Comparison of ENCODE assay signal across 20 mouse cellular contexts in genomic region chr3:88239446-88239845, GRCm38 (mm10). TPM values are rescaled to one million over a fixed set of nuclear protein-coding genes. Genes with fewer than 3 reads are reported as not detected.
DNase-seq lines count a peak whose midpoint lies in the region; ATAC-seq and TF ChIP-seq lines count a peak whose summit lies in the region.
"Had no signal": no experiment of that assay in that cellular context is flagged by ENCODE, and none has a peak within 500 bp of the region (broad histone marks: within the 10 kb centered on the region; RNA-seq: fewer than 3 reads in every experiment).

No protein-coding gene starts in this region.

- ATAC-seq in forebrain, postnatal 0 days = no peak
- ATAC-seq in midbrain, embryonic 14.5 days (ENCODE audit: low FRiP score, low TSS enrichment) = no peak

- 55% methylated on average over 4 of the region's 4 CpGs for WGBS in embryonic facial prominence, embryonic 10.5 days
- WGBS in forebrain, postnatal 0 days = 39% methylated on average over 4 of the region's 4 CpGs
- 56% methylated on average over 4 of the region's 4 CpGs for WGBS in midbrain, embryonic 14.5 days

- peaks cover 68% of the 10 kb centered on the region for H3K4me1 ChIP-seq in embryonic facial prominence, embryonic 10.5 days
- peaks cover 24% of the 10 kb centered on the region for H3K4me1 ChIP-seq in forebrain, postnatal 0 days (ENCODE audit: insufficient read depth)
- peaks cover 54% of the 10 kb centered on the region for H3K4me1 ChIP-seq in midbrain, embryonic 14.5 days (ENCODE audit: control insufficient read depth, insufficient read depth, low read length)
- H3K4me1 ChIP-seq: embryonic facial prominence, embryonic 12.5 days had no signal

- no peaks in the 10 kb centered on the region for H3K36me3 ChIP-seq in embryonic facial prominence, embryonic 10.5 days (replicated peaks)
- no peaks in the 10 kb centered on the region for H3K36me3 ChIP-seq in forebrain, postnatal 0 days (ENCODE audit: insufficient read depth)
- no peaks in the 10 kb centered on the region for H3K36me3 ChIP-seq in midbrain, embryonic 14.5 days (ENCODE audit: control insufficient read depth, insufficient read depth, low read length)
- H3K36me3 ChIP-seq: embryonic facial prominence, embryonic 12.5 days; heart, embryonic 12.5 days; limb, embryonic 13.5 days; liver, embryonic 15.5 days had no signal

- H3K27me3 ChIP-seq in embryonic facial prominence, embryonic 10.5 days (replicated peaks; ENCODE audit: low read depth, poor library complexity, severe bottlenecking) = peaks cover 100% of the 10 kb centered on the region
- H3K27me3 ChIP-seq in forebrain, postnatal 0 days (ENCODE audit: insufficient read depth, low read length) = no peaks in the 10 kb centered on the region
- H3K27me3 ChIP-seq in midbrain, embryonic 14.5 days (ENCODE audit: control insufficient read depth, insufficient read depth, low read length) = peaks cover 26% of the 10 kb centered on the region; the same call in 1 of the 2 replicates

- H3K4me2 ChIP-seq in forebrain, postnatal 0 days (ENCODE audit: low read depth) = no peak overlapping the region
- no peak overlapping the region for H3K4me2 ChIP-seq in midbrain, embryonic 14.5 days (ENCODE audit: low read length)
- H3K4me2 ChIP-seq: embryonic facial prominence, embryonic 12.5 days; heart, embryonic 12.5 days; limb, embryonic 13.5 days; liver, embryonic 15.5 days had no signal

- H3K4me3 ChIP-seq in embryonic facial prominence, embryonic 10.5 days = no peak overlapping the region
- no peak overlapping the region for H3K4me3 ChIP-seq in forebrain, postnatal 0 days (ENCODE audit: low read depth, low read length)
- H3K4me3 ChIP-seq in midbrain, embryonic 14.5 days (replicated peaks; ENCODE audit: low read depth, low read length) = no peak overlapping the region
- H3K4me3 ChIP-seq: embryonic facial prominence, embryonic 12.5 days; heart, embryonic 12.5 days; limb, embryonic 13.5 days; liver, embryonic 15.5 days had no signal

- H3K9me3 ChIP-seq in embryonic facial prominence, embryonic 10.5 days = no peaks in the 10 kb centered on the region
- H3K9me3 ChIP-seq in forebrain, postnatal 0 days (ENCODE audit: low read length) = no peaks in the 10 kb centered on the region
- H3K9me3 ChIP-seq in midbrain, embryonic 14.5 days (ENCODE audit: control insufficient read depth, low read length) = no peaks in the 10 kb centered on the region
- H3K9me3 ChIP-seq: embryonic facial prominence, embryonic 12.5 days; heart, embryonic 12.5 days; limb, embryonic 13.5 days; liver, embryonic 15.5 days had no signal

- no peak overlapping the region for H3K9ac ChIP-seq in forebrain, postnatal 0 days
- no peak overlapping the region for H3K9ac ChIP-seq in midbrain, embryonic 14.5 days (replicated peaks; ENCODE audit: low read length)
- H3K9ac ChIP-seq: embryonic facial prominence, embryonic 12.5 days; heart, embryonic 12.5 days; limb, embryonic 13.5 days; liver, embryonic 15.5 days had no signal

- no peak for TF ChIP-seq CTCF in forebrain, postnatal 0 days (IDR thresholded peaks at IDR 0.05; ENCODE audit: low read depth)

- peak overlapping the region; percentile 48; the same call in 1 of the 2 replicates for H3K27ac ChIP-seq in embryonic facial prominence, embryonic 10.5 days (replicated peaks)
- H3K27ac ChIP-seq in forebrain, postnatal 0 days (ENCODE audit: low read depth, low read length) = peak overlapping the region; percentile 79
- H3K27ac ChIP-seq in midbrain, embryonic 14.5 days (replicated peaks; ENCODE audit: low read depth, low read length) = peak overlapping the region; percentile 53; the same call in 1 of the 2 replicates
- H3K27ac ChIP-seq: embryonic facial prominence, embryonic 12.5 days; limb, embryonic 13.5 days; liver, embryonic 15.5 days; stomach, postnatal 0 days had no signal

- DNase-seq in cerebellum, adult 9-10 months = peak; percentile 36
- DNase-seq in cerebellum, postnatal 36 days = no peak
- DNase-seq in embryonic facial prominence, embryonic 10.5 days (ENCODE audit: low spot score) = no peak
- no peak for DNase-seq in forebrain, postnatal 0 days
- no peak for DNase-seq in midbrain, embryonic 14.5 days
- DNase-seq in kidney, postnatal 4 days = no peak
- no peak for DNase-seq in layer of hippocampus, adult 11-12 months (ENCODE audit: low spot score)
- no peak for DNase-seq in kidney, postnatal 25 days
- DNase-seq: adrenal gland, postnatal 25 days; gastrocnemius, postnatal 14 days; kidney, adult 18-20 months; lung, postnatal 10 days; thymus, postnatal 14 days had no signal

RNA-seq across cellular contexts. Expression of gene Rhbg, which starts 15.1 kb away (rescaled TPM):
- polyA plus RNA-seq in embryonic facial prominence, embryonic 10.5 days (2016; fragmentation: Nextera tagmentation; extraction: Ambion mirVana) = 0.17 TPM in 1 of 2 replicates, not detected in the other
- 0.19 TPM in 1 of 2 replicates, not detected in the other for total RNA-seq in forebrain, postnatal 0 days (2014; rRNA removed)
- polyA plus RNA-seq in forebrain, postnatal 0 days (2015; fragmentation: Nextera tagmentation; extraction: Ambion mirVana) = 0.21 and 0.25 TPM in 2 replicates
- 0.21 and 0.22 TPM in 2 replicates for polyA plus RNA-seq in midbrain, embryonic 14.5 days (2014; fragmentation: Nextera tagmentation; extraction: Ambion mirVana)
- total RNA-seq: gastrocnemius, postnatal 14 days; hematopoietic stem cell, adult 5-6 weeks had no signal

RNA-seq across cellular contexts. Expression of gene Gm38392, which starts 47.6 kb away (rescaled TPM):
- not detected in 2 replicates for polyA plus RNA-seq in embryonic facial prominence, embryonic 10.5 days (2016; fragmentation: Nextera tagmentation; extraction: Ambion mirVana)
- 0.69 TPM in 1 of 2 replicates, not detected in the other for total RNA-seq in forebrain, postnatal 0 days (2014; rRNA removed)
- 0.16 TPM in 1 of 2 replicates, not detected in the other for polyA plus RNA-seq in forebrain, postnatal 0 days (2015; fragmentation: Nextera tagmentation; extraction: Ambion mirVana)
- polyA plus RNA-seq in midbrain, embryonic 14.5 days (2014; fragmentation: Nextera tagmentation; extraction: Ambion mirVana) = not detected in 2 replicates
- total RNA-seq: hematopoietic stem cell, adult 5-6 weeks had no signal
- polyA plus RNA-seq: embryonic facial prominence, embryonic 12.5 days; heart, embryonic 12.5 days; large intestine, adult 2 months had no signal

RNA-seq across cellular contexts. Expression of gene Tsacc, which starts 57.4 kb away (rescaled TPM):
- polyA plus RNA-seq in embryonic facial prominence, embryonic 10.5 days (2016; fragmentation: Nextera tagmentation; extraction: Ambion mirVana) = 12.6 and 14.7 TPM in 2 replicates
- total RNA-seq in forebrain, postnatal 0 days (2014; rRNA removed) = 1.2 and 5.0 TPM in 2 replicates
- polyA plus RNA-seq in forebrain, postnatal 0 days (2015; fragmentation: Nextera tagmentation; extraction: Ambion mirVana) = 11.9 and 12.0 TPM in 2 replicates
- polyA plus RNA-seq in midbrain, embryonic 14.5 days (2014; fragmentation: Nextera tagmentation; extraction: Ambion mirVana) = 8.0 and 8.1 TPM in 2 replicates

RNA-seq across cellular contexts. Expression of gene Cct3, which starts 57.5 kb away (rescaled TPM):
- polyA plus RNA-seq in embryonic facial prominence, embryonic 10.5 days (2016; fragmentation: Nextera tagmentation; extraction: Ambion mirVana) = 862 and 910 TPM in 2 replicates
- 373 and 393 TPM in 2 replicates for total RNA-seq in forebrain, postnatal 0 days (2014; rRNA removed)
- polyA plus RNA-seq in forebrain, postnatal 0 days (2015; fragmentation: Nextera tagmentation; extraction: Ambion mirVana) = 440 and 452 TPM in 2 replicates
- polyA plus RNA-seq in midbrain, embryonic 14.5 days (2014; fragmentation: Nextera tagmentation; extraction: Ambion mirVana) = 444 and 493 TPM in 2 replicates
